Mouse (Mus musculus): Measurements from ENCODE around the gene Gm8094. TPM values are rescaled to one million over a fixed set of nuclear protein-coding genes. Genes with fewer than 3 reads are reported as not detected.

Gm8094 gene
- not detected for polyA plus RNA-seq (2014; fragmentation: Illumina TruSeq; extraction: RNeasy Lipid Tissue Mini Kit (QIAGEN cat#74804); ENCODE audit: low replicate concordance)

DNA sequence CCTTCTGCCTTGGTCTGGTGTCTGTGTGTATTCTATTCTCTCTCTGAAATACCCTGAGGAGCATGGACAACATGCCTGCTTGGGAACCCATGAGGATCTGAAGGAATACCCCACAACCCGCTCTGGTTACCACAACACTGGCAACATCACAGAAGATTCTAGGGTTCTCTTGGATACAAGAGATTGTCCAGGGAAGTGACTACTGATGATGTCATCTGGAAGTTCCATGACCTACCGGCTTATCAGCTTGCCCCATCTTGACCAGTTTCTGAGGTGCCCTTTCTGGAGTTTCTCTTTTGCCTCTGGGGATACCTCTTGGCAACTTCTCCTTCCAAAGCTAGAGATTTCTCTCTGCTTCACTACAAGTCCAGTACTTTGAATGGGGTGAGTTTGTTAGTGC is at the start of gene Gm8094:
Gm8094 (minus strand) TSS at position 101 of the 400 bp plus-strand sequence.

DNA sequence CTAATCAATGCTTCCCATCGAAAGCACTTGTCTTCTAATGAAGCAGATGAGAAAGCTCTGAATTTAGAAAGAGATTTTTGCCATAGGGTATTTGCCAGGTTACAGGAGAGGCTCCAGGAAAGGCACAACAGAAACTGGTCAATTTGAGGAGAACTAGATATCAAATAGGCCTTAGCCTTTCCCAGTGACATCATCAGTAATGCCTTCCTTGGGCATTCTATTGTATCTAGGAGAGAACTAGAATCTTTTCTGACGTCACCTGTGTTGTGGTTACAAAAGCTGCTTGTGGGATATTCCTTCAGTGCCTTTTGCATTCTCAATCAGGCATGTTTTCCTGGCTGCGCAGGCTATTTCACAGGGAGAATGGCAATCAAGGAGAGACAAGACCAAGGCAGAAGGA is 23.9 kb upstream of the Gm8094 start, which contains the start of gene Gm8104:
Gm8104 (plus strand) TSS at position 301 of the 400 bp plus-strand sequence.

Other genes starting within 250 kb of the Gm8094 start
- gene Gm21977, start 223.2 kb downstream of the Gm8094 start, polyA plus RNA-seq (2014; fragmentation: Illumina TruSeq; extraction: RNeasy Lipid Tissue Mini Kit (QIAGEN cat#74804); ENCODE audit: low replicate concordance) = not detected
- not detected for gene Gm8082, start 83.0 kb downstream of the Gm8094 start, polyA plus RNA-seq (2014; fragmentation: Illumina TruSeq; extraction: RNeasy Lipid Tissue Mini Kit (QIAGEN cat#74804); ENCODE audit: low replicate concordance)
- not detected for gene Gm10376, start 61.0 kb downstream of the Gm8094 start, polyA plus RNA-seq (2014; fragmentation: Illumina TruSeq; extraction: RNeasy Lipid Tissue Mini Kit (QIAGEN cat#74804); ENCODE audit: low replicate concordance)
- not detected for gene Gm8104, start 24.0 kb upstream of the Gm8094 start, polyA plus RNA-seq (2014; fragmentation: Illumina TruSeq; extraction: RNeasy Lipid Tissue Mini Kit (QIAGEN cat#74804); ENCODE audit: low replicate concordance)
- gene Gm7233, start 103.2 kb upstream of the Gm8094 start, polyA plus RNA-seq (2014; fragmentation: Illumina TruSeq; extraction: RNeasy Lipid Tissue Mini Kit (QIAGEN cat#74804); ENCODE audit: low replicate concordance) = not detected
- gene Gm8122, start 158.7 kb upstream of the Gm8094 start, polyA plus RNA-seq (2014; fragmentation: Illumina TruSeq; extraction: RNeasy Lipid Tissue Mini Kit (QIAGEN cat#74804); ENCODE audit: low replicate concordance) = not detected
- not detected for gene Gm8126, start 182.0 kb upstream of the Gm8094 start, polyA plus RNA-seq (2014; fragmentation: Illumina TruSeq; extraction: RNeasy Lipid Tissue Mini Kit (QIAGEN cat#74804); ENCODE audit: low replicate concordance)
- gene Gm9732, start 198.4 kb upstream of the Gm8094 start, polyA plus RNA-seq (2014; fragmentation: Illumina TruSeq; extraction: RNeasy Lipid Tissue Mini Kit (QIAGEN cat#74804); ENCODE audit: low replicate concordance) = not detected
- not detected for gene Gm8127, start 217.2 kb upstream of the Gm8094 start, polyA plus RNA-seq (2014; fragmentation: Illumina TruSeq; extraction: RNeasy Lipid Tissue Mini Kit (QIAGEN cat#74804); ENCODE audit: low replicate concordance)